Mouse (Mus musculus) kidney, embryonic 14.5 days (tissue): ENCODE results near the gene Amz2. TPM values are rescaled to one million over a fixed set of nuclear protein-coding genes. Genes with fewer than 3 reads are reported as not detected.
A peak's percentile ranks its signal among the peaks of the same experiment; 100 is the strongest.

Experiments used
- ATAC-seq: fragments of 200-750 bp; cut with Nextera tagmentation; 2 replicates; pipeline ENCODE4 v1.8.0; 2017; ENCODE audit warnings: moderate number of reproducible peaks, mild to moderate bottlenecking, moderate TSS enrichment, moderate library complexity; ENCODE audit not compliant: low FRiP score, low TSS enrichment
- H3K27ac ChIP-seq: fragments of 300-500 bp; sonication (generic); 2 replicates; pipeline ENCODE4 v1.5.1; 2014; ENCODE audit warnings: low read depth, mild to moderate bottlenecking, low read length, moderate library complexity, mixed read lengths
- H3K27me3 ChIP-seq: fragments of 300-500 bp; sonication (generic); 2 replicates; pipeline ENCODE4 v1.6.1; 2014; ENCODE audit warnings: mild to moderate bottlenecking, low read length; ENCODE audit not compliant: control insufficient read depth, insufficient read depth
- H3K36me3 ChIP-seq: fragments of 300-500 bp; sonication (generic); 2 replicates; pipeline ENCODE4 v1.6.1; 2014; ENCODE audit warnings: low read length, mixed read lengths; ENCODE audit not compliant: control insufficient read depth, insufficient read depth
- H3K4me1 ChIP-seq: fragments of 300-500 bp; sonication (generic); 2 replicates; pipeline ENCODE4 v1.6.1; 2014; ENCODE audit warnings: low read length, mixed read lengths; ENCODE audit not compliant: control insufficient read depth, insufficient read depth
- H3K4me2 ChIP-seq: fragments of 300-500 bp; sonication (generic); replicated peaks from 2 replicates; pipeline ENCODE4 v1.6.1; 2014; ENCODE audit warnings: low read depth, mild to moderate bottlenecking, low read length
- H3K4me3 ChIP-seq: fragments of 300-500 bp; sonication (generic); 2 replicates; pipeline ENCODE4 v1.5.1; 2014; ENCODE audit warnings: mild to moderate bottlenecking, low read length
- H3K9ac ChIP-seq: fragments of 300-500 bp; sonication (generic); 2 replicates; pipeline ENCODE4 v1.6.1; 2014; ENCODE audit warnings: low read depth, mild to moderate bottlenecking, low read length, moderate library complexity
- H3K9me3 ChIP-seq: fragments of 300-500 bp; sonication (generic); 2 replicates; pipeline ENCODE4 v1.6.1; 2016; ENCODE audit warnings: low read length; ENCODE audit not compliant: control insufficient read depth
- WGBS: fragments of 180-500 bp; shearing (Covaris S2); extraction: QIAGEN DNeasy Blood & Tissue Kit; methylation state at CpG from one replicate; pipeline ENCODE4 v1.1.7; 2014; 5-methylcytosine and 5-hydroxymethylcytosine counted together
- polyA plus RNA-seq: library from polyadenylated mRNA; unstranded; fragments of >200 nt; fragmentation: Nextera tagmentation; extraction: Ambion mirVana; gene quantifications from 2 replicates; pipeline ENCODE4 v1.2.1, GENCODE M21; 2014

The Amz2 gene
- 42.1 and 49.8 TPM in 2 replicates for polyA plus RNA-seq

DNA sequence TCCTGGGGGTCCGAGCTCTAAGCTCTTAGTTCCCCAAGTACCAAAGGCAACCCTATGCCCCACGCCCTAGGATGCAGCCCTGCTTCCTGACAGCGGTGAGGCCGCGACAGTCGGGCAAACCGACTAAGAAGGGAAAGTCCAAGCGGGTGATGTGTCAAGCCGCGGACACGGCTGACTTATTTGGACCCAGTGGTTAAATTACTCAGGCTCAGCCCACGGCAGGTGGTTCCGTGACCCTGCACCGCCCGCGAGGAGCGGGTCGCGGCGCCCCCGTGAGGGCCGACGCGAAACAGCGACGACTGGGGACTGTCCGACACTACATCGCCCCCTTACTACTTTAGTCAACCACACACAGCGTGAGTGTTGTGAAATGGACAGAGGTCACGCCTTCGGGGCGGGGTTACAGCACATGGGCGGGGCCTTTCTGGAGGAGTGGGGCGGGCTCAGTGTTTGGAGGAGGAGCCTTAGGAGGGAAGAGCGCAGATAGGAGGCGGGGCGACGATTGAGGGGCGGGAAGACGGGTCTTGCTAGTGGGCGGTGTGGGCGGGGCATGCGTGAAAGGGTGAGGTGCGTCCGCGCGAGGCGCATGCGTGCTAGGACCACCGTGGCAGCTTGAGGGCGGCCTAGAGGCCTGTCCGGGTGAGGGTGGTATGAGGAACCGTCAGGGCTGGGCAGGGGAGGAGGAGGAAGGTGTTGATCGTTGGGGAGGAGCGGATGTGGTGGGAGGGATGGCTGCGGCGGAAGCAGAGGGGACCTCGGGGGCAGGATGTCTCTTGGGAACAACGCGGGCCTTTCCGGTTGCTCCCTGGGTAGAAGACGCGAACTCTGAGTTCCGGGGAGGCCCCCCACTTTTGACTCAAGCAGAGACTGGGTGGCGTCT lies at the start of gene Amz2:
Amz2 (plus strand) TSS at position 555 of the 880 bp plus-strand sequence.
- under 1% methylated on average over 65 of the region's 65 CpGs for WGBS
- Histone ChIP-seq H3K9ac (peak within 1 kb of the TSS; percentile 82), H3K27ac (peak within 1 kb of the TSS; percentile 90), H3K4me2 (peak within 1 kb of the TSS; percentile 62), H3K36me3 (peaks cover 23% of the 10 kb centered on the region), H3K27me3 (no peaks in the 10 kb centered on the region), H3K4me1 (peaks cover 9% of the 10 kb centered on the region; the same call in 1 of the 2 replicates), H3K4me3 (peak within 1 kb of the TSS; percentile 68), H3K9me3 (no peaks in the 10 kb centered on the region)
- peak; percentile 96 for ATAC-seq

DNA sequence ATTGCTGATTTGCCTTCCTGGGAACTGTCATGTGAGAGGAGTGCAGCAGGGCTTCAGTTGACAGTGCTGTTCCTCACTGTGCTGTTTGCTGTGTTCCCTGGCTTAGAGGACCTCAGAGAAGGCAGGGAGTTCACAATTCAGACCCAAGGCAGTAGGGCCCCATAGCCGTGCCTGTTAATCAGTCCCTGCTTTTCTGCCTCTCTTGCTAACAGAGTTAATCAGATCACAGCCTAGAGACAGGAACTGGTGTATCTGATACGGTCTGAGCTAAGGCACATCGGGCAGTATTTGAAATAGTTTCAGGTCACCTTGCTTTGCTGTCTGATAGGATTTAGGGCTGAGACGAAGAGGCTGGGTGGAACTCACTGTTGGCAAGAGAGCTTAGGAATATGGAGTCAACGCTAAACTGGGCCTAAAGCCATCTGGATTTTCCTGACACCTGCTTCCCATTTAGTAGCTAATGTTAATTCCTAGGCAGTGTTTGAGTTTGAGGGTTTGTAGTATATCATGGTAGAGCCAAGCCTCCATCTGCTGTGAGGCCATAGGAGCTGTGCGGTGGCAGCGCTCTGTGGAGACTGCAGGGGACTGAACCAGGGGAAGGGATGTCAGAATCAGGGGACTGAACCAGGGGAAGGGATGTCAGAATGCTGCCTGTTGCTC lies 49.1 kb upstream of the Amz2 start:
- Histone ChIP-seq H3K9ac (no peak overlapping the region), H3K4me1 (peaks cover 19% of the 10 kb centered on the region), H3K27ac (no peak overlapping the region), H3K9me3 (no peaks in the 10 kb centered on the region), H3K4me3 (no peak overlapping the region), H3K36me3 (no peaks in the 10 kb centered on the region), H3K27me3 (no peaks in the 10 kb centered on the region), H3K4me2 (no peak overlapping the region)
- no peak for ATAC-seq
- WGBS = 63% methylated on average over 7 of the region's 7 CpGs

DNA sequence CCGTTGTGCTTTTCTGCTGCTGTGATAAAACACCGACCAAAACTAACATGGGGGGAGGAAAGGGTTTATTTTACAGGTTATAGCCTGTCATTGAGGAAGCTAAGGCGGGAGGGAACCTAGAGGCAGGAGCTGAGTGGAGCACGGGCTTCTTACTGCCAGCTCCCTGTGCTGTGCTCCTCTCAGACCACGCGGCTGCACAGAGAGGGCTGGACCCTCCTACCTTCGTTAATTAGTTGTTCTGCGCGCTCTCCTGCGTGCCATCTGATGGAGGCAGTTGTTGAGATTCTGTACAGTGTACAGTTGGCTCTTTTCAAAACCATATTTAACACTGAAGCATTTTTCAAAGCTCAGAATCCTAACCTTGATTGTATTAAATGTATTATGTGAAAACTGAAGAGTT lies 48.3 kb upstream of the Amz2 start:
- H3K4me3 ChIP-seq = no peak overlapping the region
- no peaks in the 10 kb centered on the region for H3K36me3 ChIP-seq
- peaks cover 19% of the 10 kb centered on the region for H3K4me1 ChIP-seq
- no peak overlapping the region for H3K9ac ChIP-seq
- WGBS = 31% methylated on average over 10 of the region's 10 CpGs
- H3K9me3 ChIP-seq = no peaks in the 10 kb centered on the region
- H3K27ac ChIP-seq = no peak overlapping the region
- H3K27me3 ChIP-seq = no peaks in the 10 kb centered on the region
- 0 out of 2 replicates have a peak overlapping the region, but pooled peaks have one; percentile 3 for H3K4me2 ChIP-seq
- ATAC-seq = peak; percentile 68; the same call in 1 of the 2 replicates

DNA sequence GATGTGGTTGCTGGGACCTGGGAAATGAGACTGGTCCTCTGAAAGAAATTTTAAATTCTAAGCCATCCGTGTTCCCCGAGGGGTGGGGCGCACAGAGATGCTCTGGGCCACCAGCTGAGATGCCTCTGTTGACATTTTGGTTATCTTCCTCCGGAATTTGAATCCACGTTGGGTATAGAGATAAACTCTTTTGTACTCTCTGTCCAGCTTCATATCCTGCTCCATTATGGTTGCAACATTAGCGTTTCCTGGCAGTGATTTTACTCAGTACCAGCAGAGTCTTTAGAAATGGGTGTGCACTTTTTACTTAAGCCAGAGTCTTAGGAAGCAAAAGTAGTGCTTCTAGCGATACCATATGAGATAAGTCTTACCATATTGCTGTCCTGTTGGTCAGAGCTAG lies 47.7 kb upstream of the Amz2 start:
- Histone ChIP-seq H3K27me3 (no peaks in the 10 kb centered on the region), H3K36me3 (no peaks in the 10 kb centered on the region), H3K4me3 (no peak overlapping the region), H3K9ac (no peak overlapping the region), H3K4me2 (no peak overlapping the region), H3K9me3 (no peaks in the 10 kb centered on the region), H3K27ac (no peak overlapping the region), H3K4me1 (peaks cover 19% of the 10 kb centered on the region)
- no peak for ATAC-seq
- WGBS = 71% methylated on average over 7 of the region's 7 CpGs

DNA sequence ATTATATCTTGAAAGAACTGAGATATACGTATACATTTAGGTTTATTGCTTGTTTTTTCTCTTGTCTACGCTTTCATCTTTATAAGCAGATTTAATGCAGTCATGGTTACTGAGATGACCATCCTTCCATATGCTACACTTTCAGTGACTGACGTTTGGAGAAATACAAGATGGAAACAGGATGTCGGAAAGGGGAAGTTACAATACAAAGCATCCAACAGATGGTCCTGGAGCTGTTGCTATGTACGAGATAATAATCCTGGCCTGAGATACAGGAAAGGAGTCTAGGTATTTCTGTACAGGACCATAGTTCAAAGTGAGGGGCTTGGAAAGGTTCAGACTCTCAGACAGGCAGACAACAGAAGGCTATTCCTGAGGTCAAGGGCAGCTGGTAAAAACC lies 45.1 kb upstream of the Amz2 start:
- H3K27ac ChIP-seq = no peak overlapping the region
- H3K4me1 ChIP-seq = peaks cover 19% of the 10 kb centered on the region
- ATAC-seq = no peak
- no peaks in the 10 kb centered on the region for H3K36me3 ChIP-seq
- H3K27me3 ChIP-seq = no peaks in the 10 kb centered on the region
- no peak overlapping the region for H3K4me3 ChIP-seq
- H3K9ac ChIP-seq = no peak overlapping the region
- 73% methylated on average over 5 of the region's 5 CpGs for WGBS
- H3K9me3 ChIP-seq = no peaks in the 10 kb centered on the region
- H3K4me2 ChIP-seq = no peak overlapping the region

DNA sequence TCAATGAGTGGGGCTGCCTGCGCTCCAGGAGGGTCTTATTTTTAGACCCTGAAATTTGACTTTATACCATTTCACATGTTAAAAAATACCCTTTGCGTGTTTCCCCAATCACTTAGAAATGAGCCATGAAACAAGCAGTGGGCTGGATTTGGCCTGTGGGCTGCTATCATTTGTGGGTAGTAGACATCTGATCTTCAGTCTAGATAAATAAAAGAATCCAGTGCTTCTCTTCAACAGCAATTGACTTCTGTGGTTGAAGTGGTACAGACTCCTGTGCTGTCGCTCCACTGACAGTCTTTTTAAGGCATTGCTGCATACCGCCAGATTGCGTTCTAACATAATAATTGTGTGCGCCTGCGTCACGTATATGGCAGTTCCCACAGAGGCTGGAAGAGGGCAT lies 40.5 kb upstream of the Amz2 start:
- 91% methylated on average over 8 of the region's 8 CpGs for WGBS
- Histone ChIP-seq H3K4me2 (no peak overlapping the region), H3K4me3 (no peak overlapping the region), H3K9ac (no peak overlapping the region), H3K36me3 (no peaks in the 10 kb centered on the region), H3K27me3 (no peaks in the 10 kb centered on the region), H3K27ac (no peak overlapping the region), H3K9me3 (no peaks in the 10 kb centered on the region), H3K4me1 (no peaks in the 10 kb centered on the region)
- ATAC-seq = no peak

DNA sequence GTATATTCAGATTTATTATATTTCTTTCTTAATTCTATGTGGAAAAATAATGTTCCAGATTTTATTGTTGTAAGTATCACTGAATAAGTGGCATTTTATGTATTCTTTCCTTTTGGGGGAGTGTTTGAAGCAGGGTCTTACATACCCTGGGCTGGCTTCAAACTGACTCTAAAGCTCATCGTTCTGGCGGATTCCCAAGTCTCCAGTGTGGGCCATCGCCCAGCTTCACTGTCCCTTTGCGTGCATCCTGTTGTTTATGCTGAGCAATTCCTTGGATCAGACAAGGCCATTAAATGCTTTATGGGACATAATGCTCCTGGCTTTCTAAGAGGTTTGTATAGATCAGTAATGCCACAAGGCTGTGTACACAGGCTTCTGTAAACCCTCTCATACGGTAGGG lies 36.7 kb upstream of the Amz2 start:
- H3K4me1 ChIP-seq = peaks cover 4% of the 10 kb centered on the region; the same call in 1 of the 2 replicates
- H3K9ac ChIP-seq = no peak overlapping the region
- WGBS = 92% methylated on average over 5 of the region's 5 CpGs
- peaks cover 4% of the 10 kb centered on the region; the same call in 1 of the 2 replicates for H3K36me3 ChIP-seq
- H3K27ac ChIP-seq = no peak overlapping the region
- H3K4me3 ChIP-seq = no peak overlapping the region
- H3K27me3 ChIP-seq = no peaks in the 10 kb centered on the region
- H3K4me2 ChIP-seq = no peak overlapping the region
- no peaks in the 10 kb centered on the region for H3K9me3 ChIP-seq
- ATAC-seq = no peak

DNA sequence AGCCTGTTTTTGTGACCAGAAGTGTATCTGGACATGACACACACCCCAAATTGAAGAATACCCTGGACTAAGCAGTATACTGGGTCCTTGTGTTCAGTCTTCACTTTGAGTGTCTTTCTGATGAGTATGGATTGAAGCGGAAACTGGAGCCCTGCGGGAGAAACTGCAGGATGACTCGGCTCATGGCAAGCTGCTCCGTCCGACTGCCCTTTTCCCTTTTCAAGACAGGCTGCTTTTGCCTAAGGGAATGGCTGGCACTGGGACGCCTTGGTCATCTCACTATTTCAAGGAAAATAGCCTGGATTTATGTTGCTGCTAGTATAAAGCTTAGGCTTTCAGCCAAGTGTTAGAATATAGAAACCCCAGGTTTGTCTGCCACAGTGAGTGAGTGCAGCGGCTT lies 34.5 kb upstream of the Amz2 start:
- Histone ChIP-seq H3K36me3 (peaks cover 10% of the 10 kb centered on the region; the same call in 1 of the 2 replicates), H3K4me1 (peaks cover 4% of the 10 kb centered on the region; the same call in 1 of the 2 replicates), H3K9ac (no peak overlapping the region), H3K27me3 (no peaks in the 10 kb centered on the region), H3K4me2 (no peak overlapping the region), H3K4me3 (no peak overlapping the region), H3K9me3 (no peaks in the 10 kb centered on the region), H3K27ac (no peak overlapping the region)
- ATAC-seq = no peak
- 61% methylated on average over 7 of the region's 7 CpGs for WGBS

DNA sequence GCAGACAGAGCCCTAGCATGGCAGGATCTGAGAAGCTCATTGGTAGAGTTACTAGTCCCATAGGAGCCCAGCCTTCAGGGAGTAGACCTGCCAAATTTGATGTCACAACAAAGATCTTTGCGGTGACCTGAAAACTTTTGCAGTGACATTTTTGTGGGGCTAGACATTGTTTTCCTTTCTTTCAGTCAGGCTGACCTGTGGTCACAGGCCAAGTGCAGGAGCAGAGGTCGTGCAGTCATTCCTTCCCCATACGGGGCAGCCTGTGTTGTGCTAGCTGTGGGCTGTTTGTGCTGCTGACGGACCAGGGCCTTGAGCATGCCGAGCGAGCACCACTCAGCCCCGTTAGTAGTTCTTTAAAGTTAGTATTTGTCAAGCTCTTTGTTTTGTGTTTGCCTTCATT lies 34.0 kb upstream of the Amz2 start:
- WGBS = 27% methylated on average over 7 of the region's 7 CpGs
- no peak for ATAC-seq

More for the DNA sequence above, 34.0 kb upstream of the Amz2 start:
- H3K9me3 ChIP-seq = no peaks in the 10 kb centered on the region
- H3K4me1 ChIP-seq = peaks cover 4% of the 10 kb centered on the region; the same call in 1 of the 2 replicates
- H3K4me3 ChIP-seq = no peak overlapping the region
- H3K9ac ChIP-seq = no peak overlapping the region
- H3K4me2 ChIP-seq = no peak overlapping the region
- H3K27me3 ChIP-seq = no peaks in the 10 kb centered on the region
- H3K27ac ChIP-seq = no peak overlapping the region
- peaks cover 15% of the 10 kb centered on the region for H3K36me3 ChIP-seq
